In the genomic region with DNA sequence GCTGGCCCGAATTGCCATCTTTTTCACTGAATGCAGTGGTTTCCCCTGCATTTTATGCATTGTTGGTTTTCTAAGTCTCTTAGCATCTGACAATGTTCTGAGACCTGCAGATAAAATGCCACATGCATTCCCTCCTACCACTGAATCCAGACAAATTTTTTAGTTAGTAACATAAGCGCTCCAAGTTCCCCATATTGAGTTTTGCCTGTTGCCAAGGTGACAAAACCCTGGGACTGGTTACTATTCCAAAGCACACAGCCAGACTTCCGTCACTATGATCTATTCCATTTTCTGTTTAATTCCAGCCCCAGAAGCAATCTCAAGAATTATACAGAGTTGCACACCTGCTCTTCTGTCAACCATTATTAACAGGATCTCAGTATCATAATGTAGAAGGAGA, we compare ENCODE assay signal across 33 mouse cellular contexts. TPM values are rescaled to one million over a fixed set of nuclear protein-coding genes. Genes with fewer than 3 reads are reported as not detected.
DNase-seq lines count a peak whose midpoint lies in the region; ATAC-seq and TF ChIP-seq lines count a peak whose summit lies in the region.
"Had no signal": no experiment of that assay in that cellular context is flagged by ENCODE, and none has a peak within 500 bp of the region (broad histone marks: within the 10 kb centered on the region; RNA-seq: fewer than 3 reads in every experiment).

No protein-coding gene starts in this region.

- H3K9me3 ChIP-seq in forebrain, postnatal 0 days (ENCODE audit: low read length): no peaks in the 10 kb centered on the region
- no peaks in the 10 kb centered on the region for H3K9me3 ChIP-seq in forebrain, embryonic 11.5 days (ENCODE audit: control insufficient read depth, low read length)
- H3K9me3 ChIP-seq in hindbrain, postnatal 0 days (ENCODE audit: low read length): no peaks in the 10 kb centered on the region
- no peaks in the 10 kb centered on the region for H3K9me3 ChIP-seq in hindbrain, embryonic 16.5 days (ENCODE audit: control insufficient read depth, low read length)
- no peaks in the 10 kb centered on the region for H3K9me3 ChIP-seq in midbrain, postnatal 0 days (ENCODE audit: low read length)
- H3K9me3 ChIP-seq in midbrain, embryonic 13.5 days: no peaks in the 10 kb centered on the region
- H3K9me3 ChIP-seq in liver, embryonic 11.5 days (ENCODE audit: control insufficient read depth, low read length): no peaks in the 10 kb centered on the region
- H3K9me3 ChIP-seq: forebrain, embryonic 10.5 days; hindbrain, embryonic 15.5 days; limb, embryonic 15.5 days; liver, embryonic 15.5 days; lung, embryonic 15.5 days; stomach, embryonic 15.5 days had no signal

- H3K27ac ChIP-seq in forebrain, postnatal 0 days (ENCODE audit: low read depth, low read length): 0 out of 2 replicates have a peak overlapping the region, but pooled peaks have one; percentile 17
- no peak overlapping the region for H3K27ac ChIP-seq in forebrain, embryonic 11.5 days (ENCODE audit: low read depth, low read length)
- no peak overlapping the region for H3K27ac ChIP-seq in hindbrain, postnatal 0 days
- H3K27ac ChIP-seq in hindbrain, embryonic 16.5 days (ENCODE audit: low read depth, low read length): no peak overlapping the region
- H3K27ac ChIP-seq in midbrain, postnatal 0 days (ENCODE audit: low read depth, low read length): no peak overlapping the region
- no peak overlapping the region for H3K27ac ChIP-seq in midbrain, embryonic 13.5 days
- no peak overlapping the region for H3K27ac ChIP-seq in liver, embryonic 11.5 days (ENCODE audit: low read depth, low read length)
- H3K27ac ChIP-seq: forebrain, embryonic 10.5 days; hindbrain, embryonic 15.5 days; limb, embryonic 15.5 days; liver, embryonic 15.5 days; lung, embryonic 15.5 days; macrophage; stomach, embryonic 15.5 days had no signal

- no peaks in the 10 kb centered on the region for H3K4me1 ChIP-seq in forebrain, postnatal 0 days (ENCODE audit: insufficient read depth)
- no peaks in the 10 kb centered on the region for H3K4me1 ChIP-seq in forebrain, embryonic 11.5 days (replicated peaks; ENCODE audit: control insufficient read depth, insufficient read depth, low read length)
- no peaks in the 10 kb centered on the region for H3K4me1 ChIP-seq in hindbrain, postnatal 0 days (ENCODE audit: insufficient read depth, low read length)
- H3K4me1 ChIP-seq in hindbrain, embryonic 16.5 days (ENCODE audit: control insufficient read depth, insufficient read depth, low read depth, low read length): no peaks in the 10 kb centered on the region
- H3K4me1 ChIP-seq in midbrain, postnatal 0 days (ENCODE audit: insufficient read depth, low read length): no peaks in the 10 kb centered on the region
- no peaks in the 10 kb centered on the region for H3K4me1 ChIP-seq in midbrain, embryonic 13.5 days (replicated peaks)
- no peaks in the 10 kb centered on the region for H3K4me1 ChIP-seq in liver, embryonic 11.5 days (replicated peaks; ENCODE audit: control insufficient read depth, insufficient read depth, low read length)
- H3K4me1 ChIP-seq: forebrain, embryonic 10.5 days; hindbrain, embryonic 15.5 days; limb, embryonic 15.5 days; liver, embryonic 15.5 days; lung, embryonic 15.5 days; stomach, embryonic 15.5 days had no signal

- no peaks in the 10 kb centered on the region for H3K27me3 ChIP-seq in forebrain, postnatal 0 days (ENCODE audit: insufficient read depth, low read length)
- H3K27me3 ChIP-seq in forebrain, embryonic 11.5 days (ENCODE audit: control insufficient read depth, insufficient read depth, low read length): no peaks in the 10 kb centered on the region
- H3K27me3 ChIP-seq in hindbrain, postnatal 0 days (ENCODE audit: insufficient read depth, low read length): no peaks in the 10 kb centered on the region
- no peaks in the 10 kb centered on the region for H3K27me3 ChIP-seq in hindbrain, embryonic 16.5 days (replicated peaks; ENCODE audit: control insufficient read depth, insufficient read depth, low read length)
- no peaks in the 10 kb centered on the region for H3K27me3 ChIP-seq in midbrain, postnatal 0 days (ENCODE audit: insufficient read depth, low read length)
- H3K27me3 ChIP-seq in midbrain, embryonic 13.5 days: no peaks in the 10 kb centered on the region
- no peaks in the 10 kb centered on the region for H3K27me3 ChIP-seq in liver, embryonic 11.5 days (replicated peaks; ENCODE audit: control insufficient read depth, insufficient read depth, low read length)
- H3K27me3 ChIP-seq: hindbrain, embryonic 15.5 days; limb, embryonic 15.5 days; liver, embryonic 15.5 days; lung, embryonic 15.5 days; stomach, embryonic 15.5 days had no signal

- no peak overlapping the region for H3K4me3 ChIP-seq in forebrain, postnatal 0 days (ENCODE audit: low read depth, low read length)
- H3K4me3 ChIP-seq in forebrain, embryonic 11.5 days (ENCODE audit: low read depth, low read length): no peak overlapping the region
- no peak overlapping the region for H3K4me3 ChIP-seq in hindbrain, postnatal 0 days (ENCODE audit: low read length)
- H3K4me3 ChIP-seq in hindbrain, embryonic 16.5 days (ENCODE audit: low read length): no peak overlapping the region
- H3K4me3 ChIP-seq in midbrain, postnatal 0 days (ENCODE audit: low read depth, low read length): no peak overlapping the region
- H3K4me3 ChIP-seq in midbrain, embryonic 13.5 days (replicated peaks): no peak overlapping the region
- no peak overlapping the region for H3K4me3 ChIP-seq in liver, embryonic 11.5 days (ENCODE audit: low read depth, low read length)
- H3K4me3 ChIP-seq: forebrain, embryonic 10.5 days; hindbrain, embryonic 15.5 days; limb, embryonic 15.5 days; liver, embryonic 15.5 days; lung, embryonic 15.5 days; stomach, embryonic 15.5 days had no signal

- no peak overlapping the region for H3K9ac ChIP-seq in forebrain, postnatal 0 days
- H3K9ac ChIP-seq in forebrain, embryonic 11.5 days (ENCODE audit: low read length): no peak overlapping the region
- H3K9ac ChIP-seq in hindbrain, postnatal 0 days (replicated peaks; ENCODE audit: low read length): no peak overlapping the region
- no peak overlapping the region for H3K9ac ChIP-seq in hindbrain, embryonic 16.5 days (ENCODE audit: low read depth, low read length)
- H3K9ac ChIP-seq in midbrain, postnatal 0 days (replicated peaks; ENCODE audit: low read length, poor library complexity, severe bottlenecking): no peak overlapping the region
- H3K9ac ChIP-seq in midbrain, embryonic 13.5 days (replicated peaks): no peak overlapping the region
- no peak overlapping the region for H3K9ac ChIP-seq in liver, embryonic 11.5 days (ENCODE audit: low read depth, low read length)
- H3K9ac ChIP-seq: hindbrain, embryonic 15.5 days; limb, embryonic 15.5 days; liver, embryonic 15.5 days; lung, embryonic 15.5 days; stomach, embryonic 15.5 days had no signal

- H3K36me3 ChIP-seq in forebrain, postnatal 0 days (ENCODE audit: insufficient read depth): no peaks in the 10 kb centered on the region
- no peaks in the 10 kb centered on the region for H3K36me3 ChIP-seq in forebrain, embryonic 11.5 days (ENCODE audit: control insufficient read depth, insufficient read depth, low read length)
- no peaks in the 10 kb centered on the region for H3K36me3 ChIP-seq in hindbrain, postnatal 0 days (ENCODE audit: insufficient read depth, low read length)
- no peaks in the 10 kb centered on the region for H3K36me3 ChIP-seq in hindbrain, embryonic 16.5 days (ENCODE audit: control insufficient read depth, insufficient read depth, low read length)
- H3K36me3 ChIP-seq in midbrain, postnatal 0 days (ENCODE audit: insufficient read depth, low read length): no peaks in the 10 kb centered on the region
- H3K36me3 ChIP-seq in midbrain, embryonic 13.5 days: no peaks in the 10 kb centered on the region
- H3K36me3 ChIP-seq in liver, embryonic 11.5 days (ENCODE audit: control insufficient read depth, insufficient read depth, low read length): no peaks in the 10 kb centered on the region
- H3K36me3 ChIP-seq: forebrain, embryonic 10.5 days; hindbrain, embryonic 15.5 days; limb, embryonic 15.5 days; liver, embryonic 15.5 days; lung, embryonic 15.5 days; stomach, embryonic 15.5 days had no signal

- no peak overlapping the region for H3K4me2 ChIP-seq in forebrain, postnatal 0 days (ENCODE audit: low read depth)
- H3K4me2 ChIP-seq in forebrain, embryonic 11.5 days (ENCODE audit: low read depth, low read length, severe bottlenecking): no peak overlapping the region
- no peak overlapping the region for H3K4me2 ChIP-seq in hindbrain, postnatal 0 days (ENCODE audit: low read depth, low read length)
- H3K4me2 ChIP-seq in hindbrain, embryonic 16.5 days (ENCODE audit: low read length): no peak overlapping the region
- no peak overlapping the region for H3K4me2 ChIP-seq in midbrain, postnatal 0 days (ENCODE audit: low read depth, low read length, poor library complexity, severe bottlenecking)
- no peak overlapping the region for H3K4me2 ChIP-seq in midbrain, embryonic 13.5 days (replicated peaks)
- no peak overlapping the region for H3K4me2 ChIP-seq in liver, embryonic 11.5 days
- H3K4me2 ChIP-seq: heart, embryonic 11.5 days; hindbrain, embryonic 15.5 days; limb, embryonic 15.5 days; liver, embryonic 15.5 days; lung, embryonic 15.5 days; stomach, embryonic 15.5 days had no signal

- 50% methylated on average over 3 of the region's 3 CpGs for WGBS in forebrain, postnatal 0 days
- WGBS in forebrain, embryonic 11.5 days: 82% methylated on average over 3 of the region's 3 CpGs
- WGBS in hindbrain, postnatal 0 days: 58% methylated on average over 3 of the region's 3 CpGs
- 67% methylated on average over 3 of the region's 3 CpGs for WGBS in hindbrain, embryonic 16.5 days
- WGBS in midbrain, postnatal 0 days: 61% methylated on average over 3 of the region's 3 CpGs
- 79% methylated on average over 3 of the region's 3 CpGs for WGBS in midbrain, embryonic 13.5 days
- 76% methylated on average over 3 of the region's 3 CpGs for WGBS in liver, embryonic 11.5 days

- TF ChIP-seq CTCF in forebrain, postnatal 0 days (IDR thresholded peaks at IDR 0.05; ENCODE audit: low read depth): no peak
- no peak for TF ChIP-seq CTCF in hindbrain, postnatal 0 days (IDR thresholded peaks at IDR 0.05; ENCODE audit: low read depth)
- no peak for TF ChIP-seq CTCF in midbrain, postnatal 0 days (IDR thresholded peaks at IDR 0.05)

- ATAC-seq in forebrain, postnatal 0 days: peak; percentile 79; the same call in 1 of the 2 replicates
- no peak for ATAC-seq in forebrain, embryonic 11.5 days (replicated peaks; ENCODE audit: low FRiP score)
- no peak for ATAC-seq in hindbrain, postnatal 0 days
- no peak for ATAC-seq in hindbrain, embryonic 16.5 days
- ATAC-seq in midbrain, postnatal 0 days (ENCODE audit: low FRiP score): no peak
- ATAC-seq in midbrain, embryonic 13.5 days: no peak
- no peak for ATAC-seq in liver, embryonic 11.5 days (replicated peaks; ENCODE audit: low FRiP score)
- ATAC-seq: activated CD4-positive, CD25-positive, alpha-beta regulatory T cell, adult 4 months; intestine, embryonic 16.5 days had no signal

- peak; percentile 77 for DNase-seq in forebrain, postnatal 0 days
- no peak for DNase-seq in forebrain, embryonic 11.5 days (ENCODE audit: low spot score)
- peak; percentile 42 for DNase-seq in hindbrain, postnatal 0 days (ENCODE audit: low spot score)
- DNase-seq in midbrain, postnatal 0 days (ENCODE audit: low spot score): peak; percentile 27
- peak; percentile 55 for DNase-seq in telencephalon, adult 2 months (ENCODE audit: low read depth, low spot score)
- no peak for DNase-seq in liver, embryonic 11.5 days (ENCODE audit: low spot score)
- DNase-seq: adrenal gland, adult 8-10 months; cerebellum, adult 18-20 months; cerebellum, postnatal 14 days; kidney, adult 9 months; kidney, postnatal 14 days; right cerebral cortex, postnatal 4 days; thymus, adult 2 months had no signal

RNA-seq across cellular contexts. Expression of gene Fam124a, which starts 15.7 kb away (rescaled TPM):
- total RNA-seq in forebrain, postnatal 0 days (2014; rRNA removed): 41.7 and 66.4 TPM in 2 replicates
- polyA plus RNA-seq in forebrain, postnatal 0 days (2015; fragmentation: Nextera tagmentation; extraction: Ambion mirVana): 39.6 and 52.3 TPM in 2 replicates
- polyA plus RNA-seq in forebrain, embryonic 11.5 days (2014; fragmentation: Nextera tagmentation; extraction: Ambion mirVana): 7.4 and 9.2 TPM in 2 replicates
- total RNA-seq in hindbrain, postnatal 0 days (2014; rRNA removed): 31.3 and 40.8 TPM in 2 replicates
- 37.5 and 41.2 TPM in 2 replicates for polyA plus RNA-seq in hindbrain, postnatal 0 days (2015; fragmentation: Nextera tagmentation; extraction: Ambion mirVana)
- 54.3 and 59.1 TPM in 2 replicates for polyA plus RNA-seq in hindbrain, embryonic 16.5 days (2015; fragmentation: Nextera tagmentation; extraction: Ambion mirVana)
- 43.4 and 45.5 TPM in 2 replicates for total RNA-seq in midbrain, postnatal 0 days (2014; rRNA removed)
- 41.5 and 42.1 TPM in 2 replicates for polyA plus RNA-seq in midbrain, postnatal 0 days (2015; fragmentation: Nextera tagmentation; extraction: Ambion mirVana)
- 19.2 and 22.1 TPM in 2 replicates for polyA plus RNA-seq in midbrain, embryonic 13.5 days (2015; fragmentation: Nextera tagmentation; extraction: Ambion mirVana)
- 2.6 and 2.9 TPM in 2 replicates for polyA plus RNA-seq in liver, embryonic 11.5 days (2014; fragmentation: Nextera tagmentation; extraction: Ambion mirVana)
- total RNA-seq: hematopoietic stem cell, adult 5-6 weeks; monocyte, adult 5-6 weeks had no signal
- polyA plus RNA-seq: activated CD4-positive, CD25-positive, alpha-beta regulatory T cell, adult 4 months had no signal

RNA-seq across cellular contexts. Expression of gene Gm4131, which starts 26.9 kb away (rescaled TPM):
- total RNA-seq in forebrain, postnatal 0 days (2014; rRNA removed): not detected in 2 replicates
- 0.22 TPM in 1 of 2 replicates, not detected in the other for polyA plus RNA-seq in forebrain, postnatal 0 days (2015; fragmentation: Nextera tagmentation; extraction: Ambion mirVana)
- not detected in 2 replicates for polyA plus RNA-seq in forebrain, embryonic 11.5 days (2014; fragmentation: Nextera tagmentation; extraction: Ambion mirVana)
- not detected in 2 replicates for total RNA-seq in hindbrain, postnatal 0 days (2014; rRNA removed)
- 0.25 and 0.26 TPM in 2 replicates for polyA plus RNA-seq in hindbrain, postnatal 0 days (2015; fragmentation: Nextera tagmentation; extraction: Ambion mirVana)
- polyA plus RNA-seq in hindbrain, embryonic 16.5 days (2015; fragmentation: Nextera tagmentation; extraction: Ambion mirVana): 0.23 and 0.27 TPM in 2 replicates
- total RNA-seq in midbrain, postnatal 0 days (2014; rRNA removed): not detected in 2 replicates
- polyA plus RNA-seq in midbrain, postnatal 0 days (2015; fragmentation: Nextera tagmentation; extraction: Ambion mirVana): 0.14 TPM in 1 of 2 replicates, not detected in the other
- polyA plus RNA-seq in midbrain, embryonic 13.5 days (2015; fragmentation: Nextera tagmentation; extraction: Ambion mirVana): 0.48 TPM in 1 of 2 replicates, not detected in the other
- not detected in 2 replicates for polyA plus RNA-seq in liver, embryonic 11.5 days (2014; fragmentation: Nextera tagmentation; extraction: Ambion mirVana)
- total RNA-seq: adrenal gland, adult 8-10 months; gastrocnemius, postnatal 4 days; hematopoietic stem cell, adult 5-6 weeks; layer of hippocampus, postnatal 36 days; left cerebral cortex, postnatal 36 days; monocyte, adult 5-6 weeks had no signal
- polyA plus RNA-seq: activated CD4-positive, CD25-positive, alpha-beta regulatory T cell, adult 4 months; embryonic facial prominence, embryonic 11.5 days; forebrain, embryonic 10.5 days; heart, embryonic 11.5 days; heart, postnatal 0 days; intestine, embryonic 16.5 days; limb, embryonic 15.5 days; liver, embryonic 15.5 days; lung, embryonic 15.5 days; macrophage; neural tube, embryonic 11.5 days; stomach, embryonic 15.5 days; thymus, adult 2 months had no signal

Comparison
In these comparisons a context has a peak if more than half of its experiments do, and no peak if none do; other contexts are left out.
1. DNase-seq: peak in forebrain, postnatal 0 days (single experiment), hindbrain, postnatal 0 days (single experiment), midbrain, postnatal 0 days (single experiment) and telencephalon, adult 2 months (single experiment); none in forebrain, embryonic 11.5 days (single experiment) and liver, embryonic 11.5 days (single experiment).